Mouse (Mus musculus): ENCODE measurements around the gene Apobec4.

Gene Apobec4

DNA sequence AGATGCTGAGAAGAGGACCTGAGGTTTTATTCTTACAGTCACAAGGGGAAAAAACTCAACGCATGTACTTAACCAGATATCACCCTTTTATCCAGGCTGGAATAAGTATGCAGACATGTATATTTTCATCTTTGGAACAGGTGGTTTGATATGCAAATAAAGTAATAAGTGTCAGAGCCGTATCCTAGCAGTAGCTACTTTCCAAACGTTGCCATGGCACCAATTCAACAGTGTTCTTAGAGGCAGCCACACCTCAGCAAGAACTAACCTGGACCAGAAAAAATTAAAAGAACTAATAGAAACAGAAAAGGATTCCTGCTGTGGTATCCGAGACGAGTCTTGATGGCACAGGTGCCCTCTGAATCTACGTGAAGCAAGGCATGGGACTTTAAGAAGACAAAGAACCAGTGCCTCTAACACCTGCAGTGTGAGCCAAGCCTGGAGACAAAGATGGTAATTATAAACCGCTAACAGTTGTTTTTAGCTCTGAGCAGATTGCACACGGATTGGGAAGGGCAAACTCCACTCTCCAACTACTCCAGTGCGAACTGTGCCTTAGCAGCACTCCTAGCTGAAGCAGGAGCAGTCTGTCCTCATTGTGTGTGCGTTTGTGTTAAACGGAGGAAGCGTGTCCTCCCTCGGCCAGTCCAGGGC, at the start of gene Apobec4:
TSS of gene Apobec4 (plus strand) at position 240 of the 654 bp plus-strand sequence.
- no peak for DNase-seq (ENCODE audit: extremely low spot score, low read depth, low spot score)

DNA sequence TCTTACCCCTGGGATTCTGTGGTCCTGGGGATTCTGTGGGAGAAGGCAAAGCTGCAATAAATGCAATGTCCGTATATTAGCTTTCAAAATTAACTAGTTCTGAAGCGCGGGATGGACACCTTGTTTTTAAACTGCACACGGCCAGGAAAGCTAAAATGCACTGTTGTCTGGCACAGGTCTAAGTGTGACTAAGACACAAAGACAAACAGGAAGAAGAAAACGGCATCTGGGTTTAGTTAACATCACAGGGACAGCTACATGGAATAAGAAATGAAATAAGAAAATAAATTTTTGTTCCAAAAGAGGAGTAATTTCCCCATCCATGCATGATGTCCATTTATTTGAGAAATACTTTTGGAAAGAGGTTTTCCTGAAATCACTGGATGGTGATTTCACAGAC, 49.3 kb upstream of the Apobec4 start:
- DNase-seq (ENCODE audit: extremely low spot score, low read depth, low spot score): no peak

DNA sequence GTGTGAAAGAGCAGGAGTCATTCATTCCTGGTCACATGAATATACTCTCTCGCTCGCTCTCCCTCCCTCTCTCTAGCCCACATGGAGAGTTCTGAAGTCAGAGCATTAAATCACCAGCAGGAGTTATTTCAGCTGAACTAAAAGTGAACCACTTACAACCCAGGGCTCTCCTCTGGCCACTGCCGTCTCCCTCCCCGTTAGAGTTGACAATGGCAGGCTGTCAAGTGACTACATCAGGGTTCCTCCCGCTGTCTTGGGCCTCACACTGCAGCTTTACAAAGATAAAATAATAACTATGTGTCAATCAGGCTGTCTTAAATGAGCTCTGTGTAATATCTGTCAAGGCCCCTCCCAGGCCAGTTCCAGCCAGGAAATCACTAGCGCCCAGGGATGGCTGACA, 47.4 kb upstream of the Apobec4 start:
- DNase-seq (ENCODE audit: extremely low spot score, low read depth, low spot score): no peak

DNA sequence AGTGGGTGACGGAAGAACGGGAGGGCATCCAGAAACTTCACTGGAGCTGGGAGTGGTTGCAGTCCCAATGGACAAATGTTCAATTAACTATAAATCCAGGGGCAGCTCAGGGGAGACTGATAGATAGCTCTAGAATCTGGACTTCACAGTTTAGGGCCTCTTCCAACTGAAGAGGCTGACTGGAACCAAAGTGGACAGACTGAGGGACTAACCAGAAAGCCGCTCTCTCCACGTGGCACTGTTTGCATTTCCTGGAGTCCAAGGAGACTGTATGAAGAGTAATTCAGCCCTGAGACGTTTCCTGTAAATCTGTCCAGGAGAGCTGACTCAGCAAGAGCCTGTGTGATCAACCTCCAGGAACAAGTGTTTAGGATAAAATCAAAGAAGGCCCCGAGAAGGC, 46.4 kb upstream of the Apobec4 start:
- DNase-seq (ENCODE audit: extremely low spot score, low read depth, low spot score): no peak

DNA sequence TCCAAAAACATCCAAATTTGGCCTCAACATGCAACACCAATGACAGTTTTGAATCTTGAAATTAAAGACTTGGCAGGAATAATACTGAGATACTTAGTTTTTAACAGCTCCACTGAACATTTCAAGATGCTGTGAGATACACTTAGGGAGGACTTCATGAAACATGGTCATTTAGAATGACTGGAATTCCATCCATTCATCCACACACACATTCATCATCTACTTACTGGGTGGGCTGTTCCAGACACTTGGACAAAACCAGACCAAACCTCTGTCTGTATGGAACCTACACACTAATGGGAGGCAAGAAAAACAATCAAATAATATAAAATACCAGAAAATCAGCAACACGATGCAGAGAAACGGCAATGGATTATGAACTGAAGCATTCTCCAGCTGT, 42.8 kb upstream of the Apobec4 start:
- no peak for DNase-seq (ENCODE audit: extremely low spot score, low read depth, low spot score)

DNA sequence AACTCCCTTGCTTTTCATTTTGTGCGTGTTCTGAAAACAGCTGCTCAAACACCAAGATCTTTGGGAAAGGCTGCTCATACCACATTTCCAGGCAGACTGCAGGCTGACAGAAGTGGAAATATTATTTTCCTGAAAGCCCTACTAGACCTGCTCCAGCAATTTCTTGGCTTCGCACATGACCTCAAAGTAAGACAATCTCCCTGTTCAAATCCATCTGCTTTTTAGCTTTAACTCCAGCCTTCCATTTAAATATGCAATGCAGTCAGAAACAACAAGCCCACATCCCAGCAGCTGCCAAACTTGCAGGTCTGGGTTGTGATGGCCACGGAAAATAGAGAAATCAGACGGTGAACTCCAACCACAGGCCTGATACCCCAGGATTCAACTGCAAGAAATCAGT, 39.3 kb upstream of the Apobec4 start:
- no peak for DNase-seq (ENCODE audit: extremely low spot score, low read depth, low spot score)

DNA sequence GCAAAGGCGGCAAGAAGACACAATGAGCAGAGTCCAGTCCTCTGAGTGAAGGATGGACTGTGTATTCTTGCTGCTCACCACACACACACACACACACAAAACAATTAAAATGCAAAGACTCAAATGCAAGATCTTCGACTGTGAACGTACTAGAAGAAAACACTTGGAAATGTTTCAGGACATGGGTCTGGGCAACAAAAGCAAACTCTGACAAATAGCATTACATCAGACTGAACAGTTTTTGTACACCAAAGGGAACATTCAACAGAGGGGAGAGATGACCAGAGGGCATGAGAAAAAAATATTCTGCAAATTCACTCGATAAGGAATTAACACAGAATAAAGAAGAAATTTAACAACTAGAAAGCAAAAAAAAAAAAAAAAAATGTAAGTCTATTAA, 36.4 kb upstream of the Apobec4 start:
- no peak for DNase-seq (ENCODE audit: extremely low spot score, low read depth, low spot score)

DNA sequence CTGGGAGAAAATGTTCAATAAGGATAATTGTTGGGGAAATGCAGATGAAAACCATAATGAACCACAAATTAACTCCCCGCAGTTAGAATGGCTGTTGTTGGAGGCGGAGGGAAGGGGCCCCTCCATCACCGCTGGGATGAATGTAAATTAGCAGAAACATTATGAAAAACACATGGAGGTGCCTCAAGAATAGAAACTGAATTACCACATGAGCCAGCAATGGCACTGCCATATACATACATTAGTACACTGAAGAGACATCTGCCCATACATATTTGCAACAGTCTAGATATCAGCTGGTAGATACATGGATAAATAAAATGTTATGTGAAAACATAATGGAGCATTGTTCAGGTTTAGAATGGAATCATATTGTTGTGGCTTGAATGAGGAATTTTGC, 35.9 kb upstream of the Apobec4 start:
- DNase-seq (ENCODE audit: extremely low spot score, low read depth, low spot score): peak; percentile 46

DNA sequence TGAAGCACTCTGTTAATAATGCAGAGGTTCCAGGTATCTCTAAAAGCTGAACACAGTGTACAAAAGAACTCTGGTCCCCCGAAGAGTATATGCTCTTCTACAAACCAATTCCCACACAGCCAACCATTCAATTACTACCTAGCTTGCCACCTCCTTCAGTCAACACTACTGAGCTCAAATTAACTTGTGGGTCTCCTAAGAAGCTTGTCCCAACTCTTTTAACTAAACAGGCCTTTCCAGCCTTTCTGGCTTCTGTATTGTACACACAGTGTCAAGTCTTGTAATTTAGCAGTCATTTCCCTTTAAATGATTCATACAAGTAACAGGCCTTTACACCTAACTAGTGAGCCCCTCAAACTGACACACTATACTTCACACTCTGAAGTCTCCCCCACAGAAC, 33.0 kb upstream of the Apobec4 start:
- no peak for DNase-seq (ENCODE audit: extremely low spot score, low read depth, low spot score)

DNA sequence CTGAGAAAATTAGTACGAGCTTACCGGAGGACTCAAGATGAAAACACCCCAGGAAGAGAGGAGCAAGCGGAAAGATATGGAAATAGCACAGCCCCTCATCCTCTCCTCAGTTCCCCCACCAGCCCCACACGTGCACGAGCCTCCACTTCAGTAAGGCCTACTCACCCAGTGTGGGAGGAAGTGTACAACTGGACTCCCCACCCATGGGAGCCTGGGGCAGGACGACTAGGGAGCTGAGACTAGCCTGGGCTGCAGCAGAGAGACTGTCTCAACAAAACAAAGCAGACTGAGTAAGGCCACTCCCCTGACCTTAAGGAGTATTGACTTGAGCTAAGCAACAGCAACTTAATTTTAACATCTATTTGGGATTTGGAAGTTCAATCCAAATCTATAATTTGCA, 32.2 kb upstream of the Apobec4 start:
- no peak for DNase-seq (ENCODE audit: extremely low spot score, low read depth, low spot score)

DNA sequence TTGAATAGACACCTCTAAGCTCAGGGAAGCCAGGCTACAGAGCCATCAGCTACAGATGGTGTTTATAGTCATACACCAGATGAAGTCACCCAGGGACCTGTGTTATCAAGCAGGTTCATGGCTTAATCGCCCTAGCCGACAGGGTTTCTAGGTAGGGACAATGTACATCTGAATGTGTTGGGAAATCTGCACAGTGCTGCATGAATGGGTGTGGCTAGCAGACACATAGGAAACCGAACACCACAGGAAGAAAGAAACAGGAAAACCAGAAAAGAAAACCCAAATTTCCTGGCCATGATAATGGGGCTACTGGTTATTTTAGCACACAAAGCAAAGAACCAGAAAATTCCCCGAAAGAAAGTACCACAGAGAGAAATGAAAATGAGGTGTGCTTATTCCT, 29.4 kb upstream of the Apobec4 start:
- DNase-seq (ENCODE audit: extremely low spot score, low read depth, low spot score): no peak

DNA sequence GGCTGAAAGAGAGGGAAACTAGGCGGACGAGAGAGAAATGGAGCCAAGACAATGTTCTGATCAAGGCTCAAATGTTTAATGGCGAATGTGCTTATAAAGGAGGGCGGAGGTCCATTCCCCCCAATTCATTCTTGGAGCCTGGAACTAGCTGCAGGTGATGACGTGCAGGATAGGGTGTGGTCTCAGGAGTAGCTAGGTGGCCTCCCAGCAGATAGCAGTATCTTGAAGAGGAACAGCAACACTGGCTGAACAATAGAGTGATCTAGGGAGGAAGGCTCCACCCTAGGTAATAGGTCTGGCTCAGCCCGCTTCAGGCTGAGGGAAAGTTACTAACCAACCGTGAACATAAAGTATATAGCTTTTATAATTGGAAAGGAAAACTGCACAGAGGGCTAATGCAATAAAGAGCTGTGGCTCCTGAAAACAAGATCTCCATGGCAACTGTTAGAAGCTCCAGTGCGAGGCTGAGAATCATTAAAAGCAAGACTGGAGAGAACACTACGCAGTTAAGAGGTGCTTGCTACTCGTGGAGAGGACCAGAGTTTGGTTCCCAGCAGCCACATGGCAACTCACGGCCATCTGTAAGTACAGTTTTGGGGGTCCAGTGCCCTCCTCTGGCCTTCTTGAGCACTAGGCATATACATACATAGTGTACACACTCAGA, 28.7 kb upstream of the Apobec4 start:
- no peak for DNase-seq (ENCODE audit: extremely low spot score, low read depth, low spot score)

DNA sequence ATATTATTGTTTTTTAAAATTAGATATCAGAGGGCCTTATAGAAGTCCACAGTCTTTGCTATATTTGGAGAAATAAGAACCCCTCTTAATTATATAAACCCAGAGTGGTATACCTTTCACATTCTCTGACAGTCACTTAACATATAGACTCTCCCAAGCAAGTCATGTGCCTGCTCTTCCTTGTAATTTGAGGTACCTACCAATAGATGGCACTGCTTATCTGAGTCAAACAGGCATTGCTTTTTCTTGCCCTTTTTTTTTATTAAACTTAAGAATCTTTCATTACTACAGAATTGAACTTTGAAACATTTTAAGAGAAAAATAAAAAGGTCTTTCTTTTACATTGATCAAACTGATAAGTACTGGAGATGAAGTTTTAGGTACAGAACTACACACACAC, 26.1 kb upstream of the Apobec4 start:
- DNase-seq (ENCODE audit: extremely low spot score, low read depth, low spot score): no peak

DNA sequence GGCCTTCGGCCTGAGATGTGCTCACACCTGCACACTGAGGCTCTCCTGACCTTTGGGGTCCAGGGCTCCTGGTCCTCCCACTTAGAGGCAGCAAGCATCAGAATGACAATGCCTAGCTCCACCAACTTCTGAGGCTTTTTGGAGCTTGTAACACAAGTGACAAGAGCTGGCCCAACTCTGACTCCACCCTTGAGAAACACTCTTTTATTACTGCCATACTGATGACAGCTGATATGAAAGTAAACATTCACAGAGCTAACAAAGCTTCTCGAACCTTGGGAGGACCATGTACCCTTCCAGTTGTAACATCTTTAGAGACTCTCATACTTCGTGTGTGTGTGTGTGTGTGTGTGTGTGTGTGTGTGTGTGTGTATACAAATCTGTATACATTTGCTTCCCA, 24.3 kb upstream of the Apobec4 start:
- DNase-seq (ENCODE audit: extremely low spot score, low read depth, low spot score): no peak

DNA sequence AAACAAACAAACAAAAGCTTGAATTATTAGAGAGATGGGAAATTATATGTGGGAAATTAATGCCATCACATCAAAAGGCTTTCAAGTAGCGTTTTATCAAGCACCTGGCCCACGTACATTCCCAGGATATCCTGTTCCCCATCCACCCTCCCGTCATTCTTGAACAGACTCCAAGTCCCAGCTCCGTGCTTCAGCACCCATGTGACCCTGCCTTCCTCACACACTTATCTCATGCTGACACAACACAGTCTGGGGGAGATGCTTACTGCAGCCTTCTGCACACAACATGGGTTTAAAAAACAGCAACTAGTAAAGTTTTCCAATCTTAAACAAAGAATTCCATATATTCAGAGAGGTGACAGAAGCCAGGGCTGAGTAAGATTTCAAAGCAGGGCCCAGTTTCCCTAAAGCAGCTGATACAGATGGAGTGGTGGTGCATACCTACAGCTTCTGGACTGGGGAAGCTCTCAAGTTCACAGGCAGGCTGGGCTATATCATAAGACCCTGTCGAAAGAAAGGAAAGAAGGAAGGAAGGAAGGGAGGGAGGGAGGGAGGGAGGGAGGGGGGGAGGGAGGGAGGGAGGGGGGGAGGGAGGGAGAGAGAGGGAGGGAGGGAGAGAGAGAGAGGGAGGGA, 22.6 kb upstream of the Apobec4 start:
- DNase-seq (ENCODE audit: extremely low spot score, low read depth, low spot score): no peak

DNA sequence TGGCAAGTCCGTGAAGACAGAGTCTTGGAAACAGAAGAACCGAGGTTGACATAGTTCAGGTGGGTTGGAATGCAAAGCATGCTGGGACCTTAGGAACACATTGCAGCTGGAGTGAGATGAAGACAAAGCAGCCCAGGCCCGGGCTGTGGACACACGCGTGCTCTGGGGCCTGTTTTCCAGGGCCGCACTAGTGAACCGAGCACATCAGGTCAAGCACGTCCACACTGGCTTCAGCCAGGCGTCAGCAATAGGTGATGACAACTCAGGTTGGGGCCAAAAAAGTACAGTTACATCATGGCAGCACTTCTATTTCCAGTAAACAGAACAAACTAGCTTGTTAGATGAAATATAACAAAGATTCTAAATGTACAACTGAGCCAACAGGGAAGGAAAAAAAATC, 11.6 kb upstream of the Apobec4 start:
- DNase-seq (ENCODE audit: extremely low spot score, low read depth, low spot score): no peak

DNA sequence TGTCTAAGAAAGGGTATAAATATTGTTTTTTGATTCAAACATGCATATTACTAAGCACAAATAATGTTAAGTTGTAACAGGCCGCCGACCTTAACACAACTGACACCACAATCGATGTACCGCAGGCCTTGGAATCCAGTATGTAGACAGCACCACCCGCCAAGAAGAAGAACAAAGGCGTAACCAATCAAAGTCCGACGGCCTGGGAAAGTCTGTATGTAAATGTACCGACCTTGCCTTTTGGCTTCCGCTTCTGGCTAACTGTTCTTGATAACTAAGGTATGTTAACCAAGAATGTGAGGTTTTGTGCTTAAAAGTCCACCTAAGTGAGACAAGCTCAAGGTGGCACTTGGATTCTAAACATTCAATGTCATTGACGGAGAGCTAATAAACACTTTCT, 11.0 kb upstream of the Apobec4 start:
- no peak for DNase-seq (ENCODE audit: extremely low spot score, low read depth, low spot score)

DNA sequence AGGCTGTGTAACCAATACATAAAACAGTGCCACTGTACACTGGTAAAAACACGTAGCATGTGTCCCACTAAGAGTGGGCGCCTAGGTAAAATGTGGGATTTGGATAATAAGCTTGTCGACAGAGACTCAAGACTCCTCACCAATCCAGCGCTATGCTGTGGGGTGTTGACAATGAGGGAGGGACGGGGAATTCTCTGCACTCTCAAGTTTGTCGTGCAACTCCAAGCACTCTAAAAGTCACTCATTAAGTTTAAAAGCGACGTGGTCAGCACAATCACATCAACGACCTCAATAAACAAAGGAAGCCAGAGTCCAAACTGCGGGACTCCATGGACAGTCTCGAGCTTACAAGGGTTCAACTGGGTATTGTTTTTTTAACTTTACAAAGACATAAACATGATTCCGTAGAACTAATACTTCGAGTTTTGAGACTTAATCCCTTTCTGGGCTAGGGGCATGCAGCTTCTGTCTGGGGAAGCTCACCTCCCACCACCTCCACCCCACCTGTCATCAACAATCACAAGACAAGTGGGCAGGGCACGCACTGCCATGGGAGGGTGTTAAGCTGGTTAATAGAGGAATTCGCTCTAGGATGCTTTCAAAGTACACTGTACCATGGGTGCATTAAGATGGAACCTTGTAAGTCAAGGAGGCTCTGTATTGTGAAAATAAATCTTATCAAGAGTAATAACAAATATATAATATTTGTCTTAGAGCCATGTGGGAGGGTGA, 7.1 kb upstream of the Apobec4 start:
- no peak for DNase-seq (ENCODE audit: extremely low spot score, low read depth, low spot score)

DNA sequence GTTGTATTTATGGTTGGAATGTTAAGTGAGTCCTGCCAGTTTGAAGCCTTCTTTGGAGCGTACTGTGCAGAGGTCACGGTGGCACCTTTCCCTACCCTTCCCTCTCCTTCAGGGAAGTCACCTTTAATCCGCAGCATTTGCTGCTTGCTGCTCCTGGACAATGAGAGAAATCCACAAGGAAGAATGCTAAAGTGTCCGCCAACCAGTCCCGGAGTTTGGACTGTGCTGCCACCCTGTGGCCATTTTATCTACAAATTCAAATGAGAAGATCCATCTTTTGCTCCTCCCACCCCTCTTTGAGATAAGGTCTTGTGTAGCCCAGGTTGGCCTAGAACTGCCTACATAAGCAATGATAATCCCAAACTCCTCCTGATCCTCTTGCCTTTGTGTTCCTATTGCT, 3.9 kb upstream of the Apobec4 start:
- peak; percentile 58 for DNase-seq (ENCODE audit: extremely low spot score, low read depth, low spot score)

DNA sequence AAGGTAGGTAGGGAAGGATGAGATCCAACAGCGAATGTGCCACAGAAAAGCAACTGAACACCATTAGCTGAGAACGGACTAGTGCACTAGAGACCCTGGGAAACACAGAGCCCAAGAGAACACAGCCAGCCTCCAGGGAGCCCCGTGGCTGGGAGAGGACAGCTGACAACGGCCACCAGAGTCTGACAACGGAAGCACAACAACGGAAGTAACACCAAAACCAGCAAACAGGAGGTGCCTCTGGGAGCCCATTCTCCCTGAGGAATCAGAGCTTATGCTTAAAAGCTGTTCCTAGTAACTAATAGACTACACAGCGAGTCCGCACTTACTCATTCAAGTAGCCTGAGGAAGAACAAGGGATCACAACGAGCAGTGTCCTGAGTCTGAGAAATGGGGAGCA, 1.1 kb upstream of the Apobec4 start:
- no peak for DNase-seq (ENCODE audit: extremely low spot score, low read depth, low spot score)

DNA sequence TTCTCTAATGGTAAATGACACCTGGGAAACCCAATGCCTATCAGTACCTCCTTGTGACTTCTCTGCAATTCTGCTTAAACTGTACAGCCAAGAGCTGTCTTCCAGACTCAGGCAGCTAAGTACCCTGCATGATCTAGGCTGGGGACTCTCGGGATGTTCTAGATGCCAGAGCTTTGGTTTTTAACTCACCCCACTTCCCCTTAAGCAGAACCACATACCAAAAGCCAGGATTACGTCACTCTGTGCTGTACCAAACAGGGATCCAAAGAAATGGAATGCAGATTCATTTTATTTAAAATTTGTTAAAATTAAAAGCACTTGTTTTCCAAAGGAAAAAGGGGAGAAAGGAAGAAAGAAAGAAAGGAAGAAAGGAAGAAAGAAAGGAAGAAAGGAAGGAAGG, 11.4 kb downstream of the Apobec4 start:
- no peak for DNase-seq (ENCODE audit: extremely low spot score, low read depth, low spot score)
